Comparison of ENCODE assay signal across 8 mouse cellular contexts in the genomic region with DNA sequence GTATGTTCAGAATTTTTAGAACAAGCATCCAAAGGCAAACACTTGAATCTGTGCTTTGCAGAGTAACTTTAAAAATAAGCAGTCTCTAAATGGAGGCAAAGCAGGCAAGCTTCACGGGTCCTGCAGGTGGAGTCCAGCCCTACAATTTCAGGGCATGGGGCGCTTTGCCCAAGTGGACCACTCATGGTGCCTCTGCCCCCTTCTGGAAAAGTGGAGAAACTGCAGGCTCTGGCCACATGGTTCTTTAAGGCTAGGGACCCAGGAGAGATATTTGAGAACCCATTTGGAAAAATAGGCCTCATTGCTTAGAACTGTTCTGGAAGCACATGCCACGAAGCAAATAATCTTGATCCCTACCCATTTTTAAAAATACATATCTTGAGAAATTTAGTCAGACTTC. TPM values are rescaled to one million over a fixed set of nuclear protein-coding genes. Genes with fewer than 3 reads are reported as not detected.
DNase-seq lines count a peak whose midpoint lies in the region; ATAC-seq lines count a peak whose summit lies in the region.

No protein-coding gene starts in this region.

- H3K9me3 ChIP-seq in hindbrain, embryonic 11.5 days (ENCODE audit: control insufficient read depth, low read length) = no peaks in the 10 kb centered on the region
- H3K9me3 ChIP-seq in hindbrain, embryonic 16.5 days (ENCODE audit: control insufficient read depth, low read length) = no peaks in the 10 kb centered on the region
- no peaks in the 10 kb centered on the region for H3K9me3 ChIP-seq in forebrain, embryonic 14.5 days (replicated peaks; ENCODE audit: control insufficient read depth, low read length)
- H3K9me3 ChIP-seq in intestine, embryonic 15.5 days = no peaks in the 10 kb centered on the region

- no peak overlapping the region for H3K27ac ChIP-seq in hindbrain, embryonic 11.5 days (ENCODE audit: low read depth, low read length)
- H3K27ac ChIP-seq in hindbrain, embryonic 16.5 days (ENCODE audit: low read depth, low read length) = no peak overlapping the region
- no peak overlapping the region for H3K27ac ChIP-seq in forebrain, embryonic 14.5 days (ENCODE audit: low read depth, low read length)
- H3K27ac ChIP-seq in intestine, embryonic 15.5 days = no peak overlapping the region

- intact Hi-C loops in left cerebral cortex, postnatal 4 days (cut with DNase I) = no loop called here

- no peaks in the 10 kb centered on the region for H3K36me3 ChIP-seq in hindbrain, embryonic 11.5 days (ENCODE audit: control insufficient read depth, insufficient read depth, low read length)
- no peaks in the 10 kb centered on the region for H3K36me3 ChIP-seq in hindbrain, embryonic 16.5 days (ENCODE audit: control insufficient read depth, insufficient read depth, low read length)
- no peaks in the 10 kb centered on the region for H3K36me3 ChIP-seq in forebrain, embryonic 14.5 days (ENCODE audit: control insufficient read depth, insufficient read depth, low read length)
- no peaks in the 10 kb centered on the region for H3K36me3 ChIP-seq in intestine, embryonic 15.5 days

- H3K4me3 ChIP-seq in hindbrain, embryonic 11.5 days (ENCODE audit: low read depth, low read length) = no peak overlapping the region
- no peak overlapping the region for H3K4me3 ChIP-seq in hindbrain, embryonic 16.5 days (ENCODE audit: low read length)
- no peak overlapping the region for H3K4me3 ChIP-seq in forebrain, embryonic 14.5 days (ENCODE audit: low read depth, low read length)
- H3K4me3 ChIP-seq in intestine, embryonic 15.5 days (replicated peaks) = no peak overlapping the region

- H3K4me2 ChIP-seq in hindbrain, embryonic 11.5 days (replicated peaks; ENCODE audit: low read depth, low read length) = no peak overlapping the region
- no peak overlapping the region for H3K4me2 ChIP-seq in hindbrain, embryonic 16.5 days (ENCODE audit: low read length)
- no peak overlapping the region for H3K4me2 ChIP-seq in forebrain, embryonic 14.5 days (ENCODE audit: low read length)
- no peak overlapping the region for H3K4me2 ChIP-seq in intestine, embryonic 15.5 days (replicated peaks)

- no peaks in the 10 kb centered on the region for H3K4me1 ChIP-seq in hindbrain, embryonic 11.5 days (replicated peaks; ENCODE audit: control insufficient read depth, insufficient read depth, low read length)
- H3K4me1 ChIP-seq in hindbrain, embryonic 16.5 days (ENCODE audit: control insufficient read depth, insufficient read depth, low read depth, low read length) = no peaks in the 10 kb centered on the region
- no peaks in the 10 kb centered on the region for H3K4me1 ChIP-seq in forebrain, embryonic 14.5 days (ENCODE audit: control insufficient read depth, insufficient read depth, low read length)
- H3K4me1 ChIP-seq in intestine, embryonic 15.5 days (replicated peaks) = no peaks in the 10 kb centered on the region

- no peak for ATAC-seq in hindbrain, embryonic 11.5 days (ENCODE audit: low FRiP score)
- no peak for ATAC-seq in hindbrain, embryonic 16.5 days
- ATAC-seq in forebrain, embryonic 14.5 days = no peak
- peak; percentile 62; the same call in 1 of the 2 replicates for ATAC-seq in intestine, embryonic 15.5 days

- WGBS in hindbrain, embryonic 11.5 days = 6% methylated on average over 3 of the region's 3 CpGs
- WGBS in hindbrain, embryonic 16.5 days = 11% methylated on average over 3 of the region's 3 CpGs
- WGBS in forebrain, embryonic 14.5 days = 10% methylated on average over 3 of the region's 3 CpGs
- 10% methylated on average over 3 of the region's 3 CpGs for WGBS in intestine, embryonic 15.5 days

- peak; percentile 81 for DNase-seq in hindbrain, embryonic 11.5 days (ENCODE audit: low spot score)
- peak; percentile 80 for DNase-seq in brain, adult 2 months (ENCODE audit: low read depth, low spot score)
- DNase-seq in forebrain, embryonic 14.5 days (ENCODE audit: low spot score) = peak; percentile 82
- DNase-seq in left cerebral cortex, postnatal 4 days = peak; percentile 72
- DNase-seq in ovary, adult 18-20 months (ENCODE audit: low spot score) = peak; percentile 37
- DNase-seq in thymus, adult 18-20 months = peak; percentile 43 to 56

- no peaks in the 10 kb centered on the region for H3K27me3 ChIP-seq in hindbrain, embryonic 11.5 days (ENCODE audit: control insufficient read depth, insufficient read depth, low read length)
- no peaks in the 10 kb centered on the region for H3K27me3 ChIP-seq in hindbrain, embryonic 16.5 days (replicated peaks; ENCODE audit: control insufficient read depth, insufficient read depth, low read length)
- no peaks in the 10 kb centered on the region for H3K27me3 ChIP-seq in forebrain, embryonic 14.5 days (replicated peaks; ENCODE audit: control insufficient read depth, insufficient read depth, low read length)
- no peaks in the 10 kb centered on the region for H3K27me3 ChIP-seq in intestine, embryonic 15.5 days (replicated peaks)

- H3K9ac ChIP-seq in hindbrain, embryonic 11.5 days (ENCODE audit: low read depth, low read length) = no peak overlapping the region
- H3K9ac ChIP-seq in hindbrain, embryonic 16.5 days (ENCODE audit: low read depth, low read length) = no peak overlapping the region
- H3K9ac ChIP-seq in forebrain, embryonic 14.5 days (ENCODE audit: low read length) = no peak overlapping the region
- no peak overlapping the region for H3K9ac ChIP-seq in intestine, embryonic 15.5 days

RNA-seq across cellular contexts. Expression of gene Elmsan1, which starts 30.5 kb away (rescaled TPM):
- polyA plus RNA-seq in hindbrain, embryonic 11.5 days (2014; fragmentation: Nextera tagmentation; extraction: Ambion mirVana) = 4.2 and 6.1 TPM in 2 replicates
- polyA plus RNA-seq in hindbrain, embryonic 16.5 days (2015; fragmentation: Nextera tagmentation; extraction: Ambion mirVana) = 3.1 and 4.3 TPM in 2 replicates
- polyA plus RNA-seq in forebrain, embryonic 14.5 days (2014; fragmentation: Nextera tagmentation; extraction: Ambion mirVana) = 3.2 and 3.4 TPM in 2 replicates
- polyA plus RNA-seq in intestine, embryonic 15.5 days (2015; fragmentation: Nextera tagmentation; extraction: Ambion mirVana) = 7.2 and 7.7 TPM in 2 replicates
- total RNA-seq in left cerebral cortex, postnatal 4 days (2021) = 10 to 100 TPM; 12.9 to 14.9 TPM

RNA-seq across cellular contexts. Expression of gene Ptgr2, which starts 35.8 kb away (rescaled TPM):
- polyA plus RNA-seq in hindbrain, embryonic 11.5 days (2014; fragmentation: Nextera tagmentation; extraction: Ambion mirVana) = 16.0 and 17.9 TPM in 2 replicates
- polyA plus RNA-seq in hindbrain, embryonic 16.5 days (2015; fragmentation: Nextera tagmentation; extraction: Ambion mirVana) = 17.7 and 18.8 TPM in 2 replicates
- polyA plus RNA-seq in forebrain, embryonic 14.5 days (2014; fragmentation: Nextera tagmentation; extraction: Ambion mirVana) = 13.0 and 14.2 TPM in 2 replicates
- polyA plus RNA-seq in intestine, embryonic 15.5 days (2015; fragmentation: Nextera tagmentation; extraction: Ambion mirVana) = 41.7 and 45.2 TPM in 2 replicates
- 10 to 100 TPM; 19.1 to 20.5 TPM for total RNA-seq in left cerebral cortex, postnatal 4 days (2021)
